Mouse (Mus musculus): ENCODE data around the gene Lrch4. TPM values are rescaled to one million over a fixed set of nuclear protein-coding genes. Genes with fewer than 3 reads are reported as not detected.
A peak's percentile ranks its signal among the peaks of the same experiment; 100 is the strongest.

Gene Lrch4
- polyA plus RNA-seq, 1 experiment from 2014 or later: 36.7 TPM

GRCm38 (mm10) chr5:137670240-137670639 lies 41.3 kb downstream of the Lrch4 start:
- Histone ChIP-seq H3K27me3 (replicated peaks; ENCODE audit: low read depth, poor library complexity, severe bottlenecking) (no peaks in the 10 kb centered on the region), H3K4me3 (no peak overlapping the region), H3K4me1 (peaks cover 24% of the 10 kb centered on the region), H3K27ac (replicated peaks) (no peak overlapping the region), H3K36me3 (replicated peaks) (peaks cover 36% of the 10 kb centered on the region), H3K9me3 (no peaks in the 10 kb centered on the region)
- WGBS: 91% methylated on average over 1 of the region's 1 CpGs
- no peak for DNase-seq (ENCODE audit: low spot score)

DNA sequence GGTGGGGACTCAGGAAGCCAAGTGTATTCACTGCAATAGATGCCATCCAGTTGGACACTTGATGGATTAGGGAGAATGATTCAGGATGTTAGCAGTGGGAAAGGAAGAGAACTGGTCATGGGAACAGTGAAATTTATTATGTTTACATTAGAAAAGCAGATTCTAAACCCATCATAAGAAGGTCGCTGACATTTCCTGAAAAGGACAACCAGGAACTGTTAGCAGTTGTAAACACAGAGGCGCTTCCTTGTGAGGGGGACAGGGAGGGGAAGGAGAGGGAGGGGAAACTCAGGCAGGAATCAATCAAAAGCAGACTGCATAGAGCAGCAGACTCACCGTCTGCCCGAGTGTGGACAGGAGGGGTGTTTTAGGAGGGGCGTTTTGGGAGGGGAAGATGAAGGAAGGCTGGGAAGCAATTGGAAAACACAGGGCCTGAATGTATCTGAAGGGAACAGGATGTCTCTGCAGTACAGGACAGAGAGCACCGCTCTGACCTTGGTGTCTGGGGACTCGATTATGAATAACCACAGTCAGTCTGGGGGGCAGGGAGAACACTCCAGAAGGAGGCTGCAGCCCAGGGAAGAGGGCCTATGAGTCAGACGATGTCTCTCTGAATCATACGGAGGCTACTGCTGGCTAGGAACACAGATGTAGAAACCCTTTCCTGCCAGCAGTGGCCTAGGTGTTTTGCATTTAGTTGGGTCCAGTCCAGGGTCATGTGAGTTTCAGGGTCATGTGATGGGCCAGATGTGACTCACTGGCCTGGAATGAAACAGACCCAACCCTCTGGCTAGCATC lies 42.7 kb downstream of the Lrch4 start:
- peaks cover 26% of the 10 kb centered on the region for H3K36me3 ChIP-seq (replicated peaks)
- WGBS: 40% methylated on average over 9 of the region's 9 CpGs

DNA sequence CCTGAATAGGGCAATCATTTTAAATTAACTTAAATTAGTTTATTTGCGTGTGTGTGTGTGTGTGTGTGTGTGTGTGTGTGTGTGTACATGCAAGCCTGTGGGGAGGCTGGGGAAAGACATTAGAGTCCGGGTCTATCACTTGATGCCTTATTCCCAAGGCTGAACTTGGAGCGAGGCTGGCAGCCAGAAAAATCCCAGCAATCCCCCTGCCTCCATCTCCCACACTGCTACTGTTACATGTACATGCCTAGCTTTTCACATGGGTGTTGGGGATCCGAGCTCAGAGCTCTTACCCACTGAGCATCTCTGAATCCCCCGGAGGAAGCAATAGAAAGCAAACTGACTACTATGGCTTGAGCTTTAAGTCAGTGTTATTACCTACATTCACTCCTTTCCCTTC lies 43.4 kb downstream of the Lrch4 start:
- DNase-seq (ENCODE audit: low spot score): no peak
- peak overlapping the region; percentile 67; the same call in 1 of the 2 replicates for H3K27ac ChIP-seq (replicated peaks)
- no peaks in the 10 kb centered on the region for H3K27me3 ChIP-seq (replicated peaks; ENCODE audit: low read depth, poor library complexity, severe bottlenecking)
- WGBS: 81% methylated on average over 5 of the region's 5 CpGs
- H3K4me1 ChIP-seq: peaks cover 24% of the 10 kb centered on the region
- peaks cover 23% of the 10 kb centered on the region for H3K36me3 ChIP-seq (replicated peaks)
- H3K4me3 ChIP-seq: no peak overlapping the region
- H3K9me3 ChIP-seq: no peaks in the 10 kb centered on the region

More for the DNA sequence above, 42.7 kb downstream of the Lrch4 start:
- Histone ChIP-seq H3K27me3 (replicated peaks; ENCODE audit: low read depth, poor library complexity, severe bottlenecking) (no peaks in the 10 kb centered on the region), H3K27ac (replicated peaks) (peak overlapping the region; percentile 67), H3K4me3 (no peak overlapping the region), H3K9me3 (no peaks in the 10 kb centered on the region), H3K4me1 (peaks cover 24% of the 10 kb centered on the region)
- peak; percentile 31 for DNase-seq (ENCODE audit: low spot score)

- WGBS: 89% methylated on average over 6 of the region's 6 CpGs
- H3K36me3 ChIP-seq (replicated peaks): peaks cover 20% of the 10 kb centered on the region
- no peak for DNase-seq (ENCODE audit: low spot score)
- H3K4me3 ChIP-seq: no peak overlapping the region
- no peak overlapping the region for H3K27ac ChIP-seq (replicated peaks)
- H3K9me3 ChIP-seq: no peaks in the 10 kb centered on the region
- H3K4me1 ChIP-seq: peaks cover 24% of the 10 kb centered on the region
- H3K27me3 ChIP-seq (replicated peaks; ENCODE audit: low read depth, poor library complexity, severe bottlenecking): no peaks in the 10 kb centered on the region
These were observed 44.1 kb downstream of the Lrch4 start for GRCm38 (mm10) chr5:137673015-137673414.

DNA sequence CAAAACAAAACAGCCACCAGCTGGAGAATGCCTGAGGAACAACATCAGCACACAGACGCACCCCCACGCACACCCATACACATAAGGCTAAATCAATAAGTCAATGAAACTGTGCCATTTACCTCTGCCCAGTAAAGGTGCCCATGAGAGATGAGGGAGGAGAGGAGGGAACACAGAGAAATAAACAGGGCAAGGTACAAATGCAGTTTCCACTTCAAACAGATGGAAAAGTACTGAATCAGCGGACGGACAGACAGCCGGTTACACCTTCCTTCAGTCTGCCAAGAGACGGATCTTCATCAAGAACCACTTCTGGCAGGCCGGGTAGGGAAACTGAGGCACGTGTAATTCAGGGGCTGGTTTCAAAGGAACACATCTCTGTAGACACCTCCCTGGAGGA lies 45.9 kb downstream of the Lrch4 start:
- 93% methylated on average over 8 of the region's 8 CpGs for whole genome bisulfite sequencing
- no peak overlapping the region for H3K27ac ChIP-seq (replicated peaks)
- H3K36me3 ChIP-seq (replicated peaks): peaks cover 31% of the 10 kb centered on the region
- DNase-seq (ENCODE audit: low spot score): no peak
- H3K27me3 ChIP-seq (replicated peaks; ENCODE audit: low read depth, poor library complexity, severe bottlenecking): no peaks in the 10 kb centered on the region
- H3K9me3 ChIP-seq: no peaks in the 10 kb centered on the region
- no peak overlapping the region for H3K4me3 ChIP-seq
- H3K4me1 ChIP-seq: peaks cover 24% of the 10 kb centered on the region

DNA sequence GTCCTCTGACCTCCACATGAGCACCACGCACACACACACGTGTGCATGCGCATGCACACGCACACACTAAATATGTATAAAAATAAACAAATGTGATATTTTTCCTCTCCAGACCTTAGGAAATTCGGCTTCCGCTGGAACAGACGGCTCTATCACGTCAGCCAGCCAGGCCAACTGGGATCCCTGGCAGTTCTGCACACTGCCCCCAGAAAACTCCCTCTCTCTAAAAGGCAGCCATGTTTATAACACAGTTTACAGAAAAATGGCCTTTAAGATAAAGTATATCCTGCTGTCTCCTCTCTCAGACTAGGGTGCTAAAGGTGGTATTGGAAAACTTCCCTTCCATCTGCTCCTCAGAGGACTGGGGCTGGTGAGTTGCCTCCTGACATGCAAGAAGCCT lies 48.9 kb downstream of the Lrch4 start:
- no peak for DNase-seq (ENCODE audit: low spot score)
- 94% methylated on average over 8 of the region's 8 CpGs for WGBS

DNA sequence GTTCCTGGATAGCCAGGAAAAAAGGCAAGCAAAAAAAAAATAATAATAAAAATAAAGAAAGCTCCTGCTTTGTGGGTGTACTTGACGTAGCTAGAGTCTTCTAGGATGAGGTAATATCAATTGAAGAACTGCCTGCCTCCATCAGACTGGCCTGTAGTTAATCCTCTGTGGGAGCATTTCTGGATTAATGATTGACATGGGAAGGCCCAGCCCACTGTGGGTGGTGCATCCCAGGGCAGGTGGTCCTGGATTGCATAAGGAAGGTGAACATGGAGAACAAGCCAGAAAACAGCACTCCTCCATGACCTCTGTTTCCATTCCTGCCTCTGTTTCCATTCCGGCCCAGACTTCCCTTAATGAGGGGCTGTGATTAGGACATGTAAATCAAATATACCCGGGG lies 49.8 kb downstream of the Lrch4 start:
- H3K9me3 ChIP-seq: no peaks in the 10 kb centered on the region
- no peak overlapping the region for H3K27ac ChIP-seq (replicated peaks)
- H3K27me3 ChIP-seq (replicated peaks; ENCODE audit: low read depth, poor library complexity, severe bottlenecking): no peaks in the 10 kb centered on the region
- peaks cover 54% of the 10 kb centered on the region for H3K36me3 ChIP-seq (replicated peaks)
- no peak overlapping the region for H3K4me3 ChIP-seq
- no peak for DNase-seq (ENCODE audit: low spot score)
- peaks cover 10% of the 10 kb centered on the region for H3K4me1 ChIP-seq
- WGBS: 90% methylated on average over 3 of the region's 3 CpGs

More for the DNA sequence above, 48.9 kb downstream of the Lrch4 start:
- H3K4me1 ChIP-seq: peaks cover under 1% of the 10 kb centered on the region
- H3K4me3 ChIP-seq: no peak overlapping the region
- H3K36me3 ChIP-seq (replicated peaks): peaks cover 54% of the 10 kb centered on the region
- no peak overlapping the region for H3K27ac ChIP-seq (replicated peaks)
- H3K27me3 ChIP-seq (replicated peaks; ENCODE audit: low read depth, poor library complexity, severe bottlenecking): no peaks in the 10 kb centered on the region
- H3K9me3 ChIP-seq: no peaks in the 10 kb centered on the region

GRCm38 (mm10) chr5:137679726-137680125 lies 50.8 kb downstream of the Lrch4 start:
- 89% methylated on average over 4 of the region's 4 CpGs for WGBS
- H3K36me3 ChIP-seq (replicated peaks): peaks cover 51% of the 10 kb centered on the region
- no peaks in the 10 kb centered on the region for H3K27me3 ChIP-seq (replicated peaks; ENCODE audit: low read depth, poor library complexity, severe bottlenecking)

DNA sequence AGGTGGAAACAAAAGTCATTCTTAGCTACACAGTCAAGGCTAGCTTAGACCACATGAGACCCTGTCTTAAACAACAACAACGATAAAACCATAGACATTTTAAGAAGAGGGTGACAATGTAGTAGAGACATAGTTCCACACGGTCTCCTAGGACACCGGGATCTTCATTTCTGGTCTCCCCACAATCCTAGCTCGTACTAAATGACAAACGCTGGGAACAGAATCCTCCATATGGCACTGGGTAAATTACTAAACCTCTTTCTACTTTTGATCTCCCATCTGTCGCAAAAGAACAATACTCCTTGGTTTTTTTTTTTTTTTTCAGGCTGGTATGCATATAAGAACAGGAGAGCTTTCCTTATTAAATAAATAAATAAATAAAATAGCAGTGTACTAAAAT lies 53.6 kb downstream of the Lrch4 start:
- H3K27ac ChIP-seq (replicated peaks): no peak overlapping the region
- 94% methylated on average over 6 of the region's 6 CpGs for WGBS
- H3K4me3 ChIP-seq: peak overlapping the region; percentile 5; the same call in 1 of the 2 replicates
- H3K4me1 ChIP-seq: peaks cover 16% of the 10 kb centered on the region
- H3K36me3 ChIP-seq (replicated peaks): peaks cover 36% of the 10 kb centered on the region
- DNase-seq (ENCODE audit: low spot score): no peak
- H3K27me3 ChIP-seq (replicated peaks; ENCODE audit: low read depth, poor library complexity, severe bottlenecking): peaks cover 17% of the 10 kb centered on the region
- no peaks in the 10 kb centered on the region for H3K9me3 ChIP-seq

More at GRCm38 (mm10) chr5:137679726-137680125, 50.8 kb downstream of the Lrch4 start:
- no peak overlapping the region for H3K27ac ChIP-seq (replicated peaks)
- no peak overlapping the region for H3K4me3 ChIP-seq
- peaks cover 16% of the 10 kb centered on the region for H3K4me1 ChIP-seq
- no peak for DNase-seq (ENCODE audit: low spot score)
- no peaks in the 10 kb centered on the region for H3K9me3 ChIP-seq

DNA sequence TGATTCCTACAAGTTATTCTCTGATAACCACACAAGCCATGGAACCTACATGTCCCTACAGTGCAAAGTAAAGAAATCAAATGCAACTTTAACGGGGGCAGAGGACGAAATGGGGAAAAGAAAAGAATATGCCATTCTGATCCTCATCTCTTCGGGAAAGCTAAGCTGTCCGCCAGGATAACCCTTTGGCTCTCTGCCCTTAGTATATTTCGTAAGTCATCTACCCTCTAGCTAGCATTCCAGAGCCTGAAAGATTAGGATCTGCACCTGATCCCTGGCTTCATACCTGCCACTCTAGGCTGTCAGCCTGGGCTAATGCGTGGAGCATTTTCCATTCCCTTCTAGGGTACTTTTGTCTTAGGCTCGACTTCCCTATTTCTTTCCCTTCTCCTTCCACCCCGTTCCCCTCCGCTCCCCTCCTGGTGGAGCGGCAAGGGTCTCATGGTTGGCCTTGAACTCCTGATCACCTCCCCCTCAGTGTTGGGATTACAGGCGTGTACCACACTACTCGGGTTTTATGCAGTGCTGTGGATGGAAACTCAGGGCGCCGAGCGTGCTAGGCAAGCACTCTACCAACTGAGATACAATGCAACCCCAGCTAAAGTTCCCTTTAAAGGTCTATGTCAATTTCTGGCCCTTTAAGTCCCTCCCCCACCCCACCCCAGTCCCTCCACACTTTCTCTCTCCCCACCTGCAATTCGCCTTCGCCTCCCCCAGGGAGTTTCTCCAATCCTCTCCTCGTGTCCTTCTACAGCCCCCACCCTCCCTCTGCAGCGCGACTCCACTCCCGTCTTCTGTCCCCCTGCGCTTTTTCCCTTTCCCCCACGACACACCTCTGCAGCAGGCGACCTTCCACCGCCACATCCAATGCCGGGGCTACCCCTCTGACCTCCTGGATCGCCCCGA lies 54.7 kb downstream of the Lrch4 start:
- Histone ChIP-seq H3K36me3 (replicated peaks) (peaks cover 29% of the 10 kb centered on the region), H3K4me3 (peak overlapping the region; percentile 85), H3K27me3 (replicated peaks; ENCODE audit: low read depth, poor library complexity, severe bottlenecking) (peaks cover 17% of the 10 kb centered on the region), H3K9me3 (no peaks in the 10 kb centered on the region), H3K4me1 (peaks cover 16% of the 10 kb centered on the region), H3K27ac (replicated peaks) (peak overlapping the region; percentile 87)
- 18% methylated on average over 28 of the region's 28 CpGs for WGBS
- DNase-seq (ENCODE audit: low spot score): peak; percentile 15

DNA sequence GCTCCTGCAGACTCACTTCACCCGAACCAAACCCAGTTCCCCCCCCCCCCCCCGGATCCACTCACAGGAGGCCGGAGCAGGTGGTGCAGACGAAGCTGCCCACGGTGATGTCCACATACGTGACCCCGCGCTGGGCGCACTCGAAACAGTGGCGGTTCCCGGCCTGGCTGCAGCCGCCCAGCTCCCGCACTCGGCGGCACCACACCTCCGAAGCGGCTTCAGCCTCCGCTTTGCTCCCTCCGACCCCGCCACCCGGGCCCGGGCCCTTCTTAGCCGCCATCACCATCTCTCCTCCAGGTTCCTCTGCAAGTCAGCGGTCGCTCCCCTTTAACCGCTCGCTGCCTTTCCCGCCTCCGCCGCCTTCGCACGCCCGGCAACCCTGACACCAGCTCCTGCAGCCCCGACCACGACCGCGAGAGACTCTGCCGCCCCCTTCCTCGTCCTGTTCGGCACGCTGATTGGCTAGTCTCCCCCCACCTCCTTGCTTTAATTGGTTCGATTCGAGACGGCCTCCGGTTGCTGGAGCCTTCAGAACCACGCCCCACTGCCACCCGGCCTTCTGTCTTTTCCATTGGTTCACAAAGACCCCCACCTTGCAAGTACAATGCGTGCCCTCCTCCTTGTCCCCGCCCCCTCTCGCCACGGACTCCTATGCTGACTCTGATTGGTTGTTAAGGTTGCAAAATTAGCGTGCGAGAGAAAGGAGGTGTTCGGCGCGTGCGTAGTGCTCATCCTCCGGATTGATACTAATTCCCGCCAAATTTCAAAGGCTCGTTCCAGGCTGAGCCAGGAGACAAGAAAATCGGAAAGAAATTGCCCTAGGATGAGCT lies 55.6 kb downstream of the Lrch4 start, which contains the start of gene Agfg2:
TSS of gene Agfg2 (minus strand) at position 433 of the 830 bp plus-strand sequence.
- peaks cover 17% of the 10 kb centered on the region for H3K27me3 ChIP-seq (replicated peaks; ENCODE audit: low read depth, poor library complexity, severe bottlenecking)
- H3K4me3 ChIP-seq: peak within 1 kb of the TSS; percentile 85
- DNase-seq (ENCODE audit: low spot score): peak; percentile 99
- H3K36me3 ChIP-seq (replicated peaks): peaks cover 26% of the 10 kb centered on the region
- WGBS: under 1% methylated on average over 62 of the region's 62 CpGs
- peak within 1 kb of the TSS; percentile 87 for H3K27ac ChIP-seq (replicated peaks)
- peaks cover 16% of the 10 kb centered on the region for H3K4me1 ChIP-seq
- no peaks in the 10 kb centered on the region for H3K9me3 ChIP-seq

DNA sequence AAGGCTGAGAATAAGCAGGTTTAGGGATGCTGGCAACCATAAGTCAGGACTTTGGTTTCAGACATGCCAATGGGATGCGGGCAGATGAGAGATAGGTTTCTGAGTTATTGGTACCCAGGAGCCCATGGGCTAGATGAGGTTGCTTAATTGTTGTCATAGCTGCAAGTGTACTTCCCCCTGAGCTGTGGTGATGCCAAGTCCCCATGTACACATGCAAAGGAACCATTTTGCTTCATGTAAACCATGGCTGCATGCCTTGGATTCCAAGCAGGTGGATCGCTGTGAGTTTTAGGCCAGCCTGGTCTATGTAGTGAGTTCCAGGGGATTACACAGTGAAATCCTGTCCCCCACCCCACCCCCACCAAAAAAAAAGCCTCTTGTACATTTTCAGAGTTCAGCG lies 56.7 kb downstream of the Lrch4 start:
- WGBS: 94% methylated on average over 3 of the region's 3 CpGs
- H3K27me3 ChIP-seq (replicated peaks; ENCODE audit: low read depth, poor library complexity, severe bottlenecking): peaks cover 21% of the 10 kb centered on the region
- peaks cover 17% of the 10 kb centered on the region for H3K36me3 ChIP-seq (replicated peaks)
- no peak for DNase-seq (ENCODE audit: low spot score)
- no peaks in the 10 kb centered on the region for H3K9me3 ChIP-seq
- H3K4me3 ChIP-seq: 0 out of 2 replicates have a peak overlapping the region, but pooled peaks have one; percentile 85
- H3K27ac ChIP-seq (replicated peaks): peak overlapping the region; percentile 16; the same call in 1 of the 2 replicates
- H3K4me1 ChIP-seq: peaks cover 18% of the 10 kb centered on the region
